Mouse (Mus musculus) CH12.LX (cell line): Measurements from ENCODE around the gene Pofut2. TPM values are rescaled to one million over a fixed set of nuclear protein-coding genes. Genes with fewer than 3 reads are reported as not detected.

Experiments used
- DNase-seq: peaks from one replicate; pipeline ENCODE4 v3.0.0-alpha.2; 2013; ENCODE audit errors: extremely low read depth
- H3K27ac ChIP-seq: 2 replicates; pipeline ENCODE4 v1.5.1; 2012; ENCODE audit warnings: low read depth, mild to moderate bottlenecking, control low read depth, moderate library complexity; ENCODE audit not compliant: insufficient read depth
- H3K27me3 ChIP-seq: replicated peaks from 2 replicates; pipeline ENCODE3; 2012; ENCODE audit warnings: inconsistent platforms
- H3K36me3 ChIP-seq, 2 experiments: replicated peaks in 1 of 2; 2 replicates each; pipeline versions ENCODE3 to v1.6.1; 2012; ENCODE audit warnings: inconsistent platforms in 1 of 2, low read length in 1 of 2, mild to moderate bottlenecking in 1 of 2, mixed read lengths in 1 of 2, moderate library complexity in 1 of 2; ENCODE audit not compliant: control insufficient read depth in 1 of 2, insufficient read depth in 1 of 2
- H3K4me1 ChIP-seq, 2 experiments: 2 replicates each; pipeline ENCODE4 v1.6.1; 2012; ENCODE audit warnings: inconsistent platforms in 1 of 2, moderate library complexity in 1 of 2; ENCODE audit not compliant: insufficient read depth in 2 of 2, control insufficient read depth in 1 of 2
- H3K4me2 ChIP-seq: 2 replicates; pipeline ENCODE4 v1.6.1; 2012; ENCODE audit warnings: low read depth, mild to moderate bottlenecking, control low read depth; ENCODE audit not compliant: poor library complexity, insufficient read depth, severe bottlenecking
- H3K4me3 ChIP-seq, 3 experiments: fragments of 150-350 bp in 1 of 3; sonication (generic) in 1 of 3; replicated peaks in 1 of 3; 2 replicates each; pipeline versions ENCODE3 to v1.5.1; 2011 to 2012; ENCODE audit warnings: low read depth in 2 of 3, low read length in 2 of 3, mild to moderate bottlenecking in 2 of 3, moderate library complexity in 2 of 3, control low read depth in 1 of 3, improper control_type of control experiment in 1 of 3, inconsistent platforms in 1 of 3, mixed read lengths in 1 of 3; ENCODE audit not compliant: poor library complexity in 1 of 3
- H3K79me2 ChIP-seq: replicated peaks from 2 replicates; pipeline ENCODE4 v1.6.1; 2012; ENCODE audit warnings: mild to moderate bottlenecking, moderate library complexity; ENCODE audit not compliant: control insufficient read depth, poor library complexity, insufficient read depth, severe bottlenecking; ENCODE audit errors: extremely low read depth
- H3K9ac ChIP-seq: 2 replicates; pipeline ENCODE4 v1.6.1; 2012; ENCODE audit warnings: low read depth, mild to moderate bottlenecking, control low read depth, moderate library complexity; ENCODE audit not compliant: insufficient read depth
- H3K9me3 ChIP-seq: replicated peaks from 2 replicates; pipeline ENCODE3; 2012; ENCODE audit warnings: low read length, inconsistent platforms, mixed read lengths
- BHLHE40 ChIP-seq: IDR thresholded peaks from 2 replicates; pipeline ENCODE4 v1.6.1; 2011; ENCODE audit warnings: mild to moderate bottlenecking, low read depth, low read length, improper control_type of control experiment
- CHD1 ChIP-seq: IDR thresholded peaks from 2 replicates; pipeline ENCODE4 v1.6.1; 2012; ENCODE audit warnings: low read depth, low read length, improper control_type of control experiment, inconsistent platforms
- CHD2 ChIP-seq: IDR thresholded peaks from 2 replicates; pipeline ENCODE4 v1.6.1; 2011; ENCODE audit warnings: low read length, improper control_type of control experiment
- CTCF ChIP-seq, 2 experiments: IDR thresholded peaks in 1 of 2; conservative IDR thresholded peaks in 1 of 2; 2 replicates each; pipeline ENCODE4 v1.5.1; 2011 to 2012; ENCODE audit warnings: low read depth in 2 of 2, low read length in 2 of 2, improper control_type of control experiment in 1 of 2, inconsistent platforms in 1 of 2, mild to moderate bottlenecking in 1 of 2, moderate library complexity in 1 of 2
- EP300 ChIP-seq: IDR thresholded peaks from 2 replicates; pipeline ENCODE4 v1.6.1; 2011; ENCODE audit warnings: low read length, improper control_type of control experiment
- ETS1 ChIP-seq: conservative IDR thresholded peaks from 2 replicates; pipeline ENCODE4 v1.6.1; 2012; ENCODE audit warnings: low read depth, mild to moderate bottlenecking, inconsistent platforms, low read length, improper control_type of control experiment, moderate library complexity
- IRF4 ChIP-seq: IDR thresholded peaks from 2 replicates; pipeline ENCODE4 v1.6.1; 2014; ENCODE audit warnings: low read depth, mild to moderate bottlenecking, inconsistent platforms, low read length, improper control_type of control experiment
- JUN ChIP-seq: IDR thresholded peaks from 2 replicates; pipeline ENCODE4 v1.6.1; 2011; ENCODE audit warnings: low read depth, mild to moderate bottlenecking, low read length, improper control_type of control experiment, moderate library complexity; ENCODE audit not compliant: insufficient read depth
- KAT2A ChIP-seq: IDR thresholded peaks from 2 replicates; pipeline ENCODE4 v1.6.1; 2012; ENCODE audit warnings: low read length, improper control_type of control experiment, inconsistent platforms; ENCODE audit not compliant: insufficient replicate concordance
- MAX ChIP-seq: IDR thresholded peaks from 2 replicates; pipeline ENCODE4 v1.6.1; 2011; ENCODE audit warnings: low read length, improper control_type of control experiment
- MAZ ChIP-seq: IDR thresholded peaks from 2 replicates; pipeline ENCODE4 v1.6.1; 2012; ENCODE audit warnings: low read depth, mild to moderate bottlenecking, inconsistent platforms, low read length, improper control_type of control experiment, moderate library complexity
- MEF2A ChIP-seq: IDR thresholded peaks from 2 replicates; pipeline ENCODE4 v1.6.1; 2014; ENCODE audit warnings: low read depth, mild to moderate bottlenecking, inconsistent platforms, low read length, improper control_type of control experiment, borderline replicate concordance
- NELFE ChIP-seq: IDR thresholded peaks from 2 replicates; pipeline ENCODE4 v1.6.1; 2011; ENCODE audit warnings: low read depth, low read length, improper control_type of control experiment
- NRF1 ChIP-seq: IDR thresholded peaks from 2 replicates; pipeline ENCODE4 v1.6.1; 2014; ENCODE audit warnings: low read depth, mild to moderate bottlenecking, inconsistent platforms, low read length, improper control_type of control experiment, moderate library complexity
- PAX5 ChIP-seq: IDR thresholded peaks from 2 replicates; pipeline ENCODE4 v1.6.1; 2012; ENCODE audit warnings: low read length, inconsistent platforms, mixed read lengths
- POLR2AphosphoS2 ChIP-seq: IDR thresholded peaks from 2 replicates; pipeline ENCODE4 v1.6.1; 2011; ENCODE audit warnings: low read depth, low read length, improper control_type of control experiment
- SIN3A ChIP-seq: IDR thresholded peaks from 2 replicates; pipeline ENCODE4 v1.6.1; 2012; ENCODE audit warnings: low read length, improper control_type of control experiment, inconsistent platforms
- SMC3 ChIP-seq: IDR thresholded peaks from 2 replicates; pipeline ENCODE4 v1.6.1; 2011; ENCODE audit warnings: low read depth, low read length, improper control_type of control experiment
- UBTF ChIP-seq: IDR thresholded peaks from 2 replicates; pipeline ENCODE4 v1.6.1; 2012; ENCODE audit warnings: low read depth, mild to moderate bottlenecking, inconsistent platforms, low read length, improper control_type of control experiment, moderate library complexity
- USF1 ChIP-seq: IDR thresholded peaks from 2 replicates; pipeline ENCODE4 v1.6.1; 2014; ENCODE audit warnings: low read depth, mild to moderate bottlenecking, inconsistent platforms, low read length, improper control_type of control experiment
- ZMIZ1 ChIP-seq: IDR thresholded peaks from 2 replicates; pipeline ENCODE4 v1.6.1; 2012; ENCODE audit warnings: low read depth, mild to moderate bottlenecking, inconsistent platforms, low read length, improper control_type of control experiment
- ZNF384 ChIP-seq: IDR thresholded peaks from 2 replicates; pipeline ENCODE4 v1.6.1; 2012; ENCODE audit warnings: low read depth, low read length, improper control_type of control experiment, inconsistent platforms
- dilution Hi-C: fragments of 300-500 bp; cut with MboI; formaldehyde crosslinking; loops from 2 replicates; pipeline ENCODE4 v1.14.3; 2020; ENCODE audit warnings: low sequenced_read_pairs; ENCODE audit not compliant: extremely low pct_unique_long_range_greater_than_20kb, extremely low pct_ligation_motif_present
- in situ Hi-C: fragments of 300-500 bp; cut with MboI; formaldehyde crosslinking; loops from 3 replicates; pipeline ENCODE4 v1.14.3; 2019; ENCODE audit warnings: low sequenced_read_pairs, low pct_ligation_motif_present, low pct_unique_long_range_greater_than_20kb, mixed read lengths
- polyA plus RNA-seq: library from polyadenylated mRNA; unstranded; fragments of >175 nt; gene quantifications from 2 replicates; pipeline ENCODE4 v1.2.1, GENCODE M21; 2012; ENCODE audit warnings: low read depth; ENCODE audit not compliant: insufficient read length
- total RNA-seq, 2 experiments: library from RNA; depleted of rRNA; stranded (reverse); fragments of 300-350 nt in 1 of 2; fragments of >200 nt in 1 of 2; gene quantifications; 2 replicates each; pipeline ENCODE4 v1.2.3; 2012 to 2014

Gene Pofut2
- total and polyA plus RNA-seq, 3 experiments: 13.6 to 23.4 (median 22.0) TPM

DNA sequence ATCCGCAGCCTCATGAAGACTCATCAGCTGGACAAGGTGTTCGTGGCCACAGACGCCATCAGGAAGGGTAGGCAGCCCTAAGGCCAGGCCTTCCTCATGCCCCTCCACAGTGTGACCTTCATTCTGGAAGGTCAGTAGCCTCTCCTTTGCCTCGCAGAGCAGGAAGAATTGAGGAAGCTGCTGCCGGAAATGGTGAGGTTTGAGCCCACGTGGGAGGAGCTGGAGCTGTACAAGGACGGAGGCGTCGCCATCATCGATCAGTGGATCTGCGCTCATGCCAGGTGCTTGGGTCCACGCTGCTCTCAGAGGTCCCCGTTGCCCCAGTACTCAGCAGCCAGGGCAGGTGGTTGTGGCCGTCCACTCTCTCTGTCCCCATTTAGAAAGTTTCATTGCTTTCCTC, 8.0 kb downstream of the Pofut2 start:
- dilution Hi-C loops (no loop called here), in situ Hi-C loops (no loop called here)
- TF ChIP-seq BHLHE40: no peak
- no peak for TF ChIP-seq KAT2A
- TF ChIP-seq IRF4: no peak
- TF ChIP-seq NRF1: no peak
- no peak for TF ChIP-seq JUN
- TF ChIP-seq POLR2AphosphoS2: no peak
- TF ChIP-seq USF1: no peak
- no peak for TF ChIP-seq SMC3
- TF ChIP-seq MAX: no peak
- TF ChIP-seq SIN3A: no peak
- TF ChIP-seq EP300: no peak
- TF ChIP-seq CHD2: no peak
- TF ChIP-seq CHD1: no peak
- no peak for TF ChIP-seq MEF2A
- TF ChIP-seq ETS1: no peak
- no peak for TF ChIP-seq ZMIZ1
- TF ChIP-seq ZNF384: no peak
- TF ChIP-seq CTCF (conservative IDR thresholded peaks at IDR 0.05 in 1 of 2, IDR thresholded peaks at IDR 0.05 in 1 of 2; ENCODE audit: low read depth in 2 of 2, low read length in 2 of 2): no peak
- no peak for TF ChIP-seq UBTF
- Histone ChIP-seq H3K4me2 (no peak overlapping the region), H3K36me3 (peaks cover 71 to 86% of the 10 kb centered on the region in 2 experiments), H3K4me1 (peaks cover 2 to 13% of the 10 kb centered on the region in 2 experiments; a peak in 2 of 4 replicates), H3K4me3 (no peak overlapping the region), H3K27ac (no peak overlapping the region), H3K27me3 (no peaks in the 10 kb centered on the region), H3K9ac (no peak overlapping the region), H3K9me3 (no peaks in the 10 kb centered on the region), H3K79me2 (no peaks in the 10 kb centered on the region)
- DNase-seq: no peak

DNA sequence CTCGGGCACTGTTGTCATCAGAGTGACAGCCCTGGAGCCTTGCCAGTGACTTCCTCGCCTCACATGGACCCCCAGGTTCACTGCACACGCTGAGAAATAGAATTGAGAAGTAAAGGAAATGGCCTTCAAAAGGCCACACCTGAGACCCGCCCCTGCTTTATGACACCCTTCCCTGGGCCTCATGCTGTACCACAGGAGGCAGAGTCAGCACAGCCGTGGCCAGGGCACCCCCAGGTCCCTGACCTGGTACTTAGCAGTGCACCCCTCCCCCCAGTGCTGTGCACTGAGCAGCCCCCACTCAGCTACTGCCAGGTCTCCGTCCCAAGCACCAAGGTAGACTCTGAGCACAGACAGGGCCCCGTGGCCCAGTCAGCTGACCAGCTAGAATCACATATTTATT, 10.1 kb downstream of the Pofut2 start:
- dilution Hi-C loops (no loop called here), in situ Hi-C loops (no loop called here)
- H3K9ac ChIP-seq: no peak overlapping the region
- no peaks in the 10 kb centered on the region for H3K79me2 ChIP-seq
- DNase-seq: no peak
- H3K4me1 ChIP-seq: peaks cover 2 to 13% of the 10 kb centered on the region in 2 experiments; a peak in 2 of 4 replicates
- no peak overlapping the region for H3K27ac ChIP-seq
- no peak overlapping the region for H3K4me3 ChIP-seq
- no peaks in the 10 kb centered on the region for H3K9me3 ChIP-seq
- no peak for TF ChIP-seq SIN3A
- TF ChIP-seq PAX5: no peak
- no peak for TF ChIP-seq NELFE
- TF ChIP-seq NRF1: no peak
- no peak for TF ChIP-seq SMC3
- no peak for TF ChIP-seq MAZ
- TF ChIP-seq, all 38 proteins: peak for 0
- Histone ChIP-seq H3K4me2 (no peak overlapping the region), H3K36me3 (peaks cover 53 to 65% of the 10 kb centered on the region in 2 experiments), H3K27me3 (no peaks in the 10 kb centered on the region)
